Mouse (Mus musculus) MEL (cell line): ENCODE measurements around the gene Fam169a.

Experiments
- CTCF ChIP-seq, 3 experiments: IDR thresholded peaks in 2 of 3; conservative IDR thresholded peaks in 1 of 3; 2 replicates each; pipeline ENCODE4 v1.5.1; 2011 to 2012; ENCODE audit warnings: low read length in 3 of 3, low read depth in 2 of 3, mild to moderate bottlenecking in 2 of 3, improper control_type of control experiment in 1 of 3, inconsistent platforms in 1 of 3, mixed read lengths in 1 of 3, moderate library complexity in 1 of 3; ENCODE audit not compliant: control insufficient read depth in 1 of 3, insufficient read depth in 1 of 3, poor library complexity in 1 of 3, severe bottlenecking in 1 of 3
- ELF1 ChIP-seq: IDR thresholded peaks from 2 replicates; pipeline ENCODE4 v1.6.1; 2014; ENCODE audit warnings: low read depth, mild to moderate bottlenecking, inconsistent platforms, low read length, improper control_type of control experiment, moderate library complexity
- ETS1 ChIP-seq: IDR thresholded peaks from 2 replicates; pipeline ENCODE4 v1.6.1; 2012; ENCODE audit warnings: low read depth, mild to moderate bottlenecking, inconsistent platforms, low read length, improper control_type of control experiment, moderate library complexity
- KAT2A ChIP-seq: conservative IDR thresholded peaks from 2 replicates; pipeline ENCODE4 v1.6.1; 2012; ENCODE audit warnings: low read depth, low read length, improper control_type of control experiment, inconsistent platforms
- MAFK ChIP-seq: IDR thresholded peaks from 2 replicates; pipeline ENCODE4 v1.6.1; 2011; ENCODE audit warnings: low read depth, mild to moderate bottlenecking, low read length, improper control_type of control experiment, borderline replicate concordance
- ZKSCAN1 ChIP-seq: IDR thresholded peaks from 2 replicates; pipeline ENCODE4 v1.6.1; 2012; ENCODE audit warnings: low read depth, mild to moderate bottlenecking, inconsistent platforms, low read length, improper control_type of control experiment, moderate library complexity

- TF ChIP-seq ETS1 = no peak
- no peak for TF ChIP-seq ZKSCAN1
- no peak for TF ChIP-seq KAT2A
- TF ChIP-seq CTCF (IDR thresholded peaks at IDR 0.05 in 2 of 3, conservative IDR thresholded peaks at IDR 0.05 in 1 of 3; ENCODE audit: control insufficient read depth in 1 of 3, insufficient read depth in 1 of 3, low read depth in 2 of 3, low read length in 3 of 3, poor library complexity in 1 of 3, severe bottlenecking in 1 of 3) = no peak
- no peak for TF ChIP-seq ELF1
- TF ChIP-seq MAFK = no peak
These were observed 75.2 kb downstream of the Fam169a start for GRCm38 (mm10) chr13:97142321-97142720.
